8 mouse cellular contexts compared by ENCODE assay signal in the genomic region with DNA sequence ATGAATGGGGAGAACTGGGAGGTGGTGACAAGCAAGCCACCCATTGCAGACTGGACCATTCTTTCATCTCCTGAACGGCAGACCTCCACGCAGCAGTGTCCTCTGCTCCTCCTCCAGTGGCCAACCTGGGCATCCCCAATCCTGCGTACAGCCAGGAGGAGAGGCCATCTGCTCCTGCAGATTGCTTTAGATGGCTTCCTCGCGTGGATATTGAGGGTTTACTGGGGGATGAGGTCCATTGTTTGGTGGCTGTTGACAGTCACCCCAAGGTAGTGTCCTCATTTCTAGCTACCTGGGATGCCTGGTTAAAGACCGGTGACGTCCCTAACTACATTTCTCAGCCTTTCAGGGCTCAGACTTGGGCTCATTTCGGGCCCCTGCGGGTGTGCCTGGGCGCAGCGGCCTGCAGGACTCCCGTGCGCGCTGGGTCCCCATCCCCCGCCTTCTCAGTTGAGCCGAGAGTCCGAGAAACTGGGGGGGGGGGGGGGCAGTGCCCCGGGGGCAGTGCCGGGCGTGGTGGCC. TPM values are rescaled to one million over a fixed set of nuclear protein-coding genes. Genes with fewer than 3 reads are reported as not detected.
DNase-seq lines count a peak whose midpoint lies in the region; ATAC-seq and TF ChIP-seq lines count a peak whose summit lies in the region.

No protein-coding gene starts in this region.

- no peak for DNase-seq in kidney, adult 2 months
- no peak for DNase-seq in kidney, postnatal 36 days
- peak; percentile 79 for DNase-seq in cerebellum, adult 8-10 months
- peak; percentile 57 for DNase-seq in forebrain, postnatal 0 days
- no peak for DNase-seq in Muller cell, postnatal 12 days (ENCODE audit: inconsistent ontology term)
- DNase-seq in left cerebral cortex, postnatal 14 days (ENCODE audit: low spot score in 2 of 2): no peak
- DNase-seq in ovary, adult 18-20 months (ENCODE audit: low spot score): no peak

- peak overlapping the region; percentile 34; the same call in 1 of the 2 replicates for H3K27ac ChIP-seq in kidney, adult 2 months (ENCODE audit: insufficient read depth, low read depth, low read length)
- H3K27ac ChIP-seq in forebrain, postnatal 0 days (ENCODE audit: low read depth, low read length): peak overlapping the region; percentile 51; the same call in 1 of the 2 replicates
- H3K27ac ChIP-seq in midbrain, embryonic 12.5 days (replicated peaks): no peak overlapping the region

- H3K36me3 ChIP-seq in kidney, adult 2 months (ENCODE audit: control insufficient read depth, insufficient read depth, low read length): no peaks in the 10 kb centered on the region
- no peaks in the 10 kb centered on the region for H3K36me3 ChIP-seq in forebrain, postnatal 0 days (ENCODE audit: insufficient read depth)
- no peaks in the 10 kb centered on the region for H3K36me3 ChIP-seq in midbrain, embryonic 12.5 days

- peak overlapping the region; percentile 69 for H3K4me2 ChIP-seq in forebrain, postnatal 0 days (ENCODE audit: low read depth)
- peak overlapping the region; percentile 99 for H3K4me2 ChIP-seq in midbrain, embryonic 12.5 days (replicated peaks)

- peak; percentile 44 for ATAC-seq in forebrain, postnatal 0 days
- ATAC-seq in midbrain, embryonic 12.5 days (ENCODE audit: low FRiP score, low read depth): 0 out of 2 replicates have a peak, but pooled peaks have one; percentile 7

- peak overlapping the region; percentile 70 for H3K9ac ChIP-seq in forebrain, postnatal 0 days
- peak overlapping the region; percentile 66 for H3K9ac ChIP-seq in midbrain, embryonic 12.5 days (replicated peaks)

- TF ChIP-seq CTCF in kidney, adult 2 months (conservative IDR thresholded peaks at IDR 0.05; ENCODE audit: insufficient read depth, insufficient read length, low read depth, low read length): no peak
- TF ChIP-seq CTCF in forebrain, postnatal 0 days (IDR thresholded peaks at IDR 0.05; ENCODE audit: low read depth): 0 out of 2 replicates have a peak, but pooled peaks have one; percentile 2

- no peaks in the 10 kb centered on the region for H3K27me3 ChIP-seq in kidney, adult 2 months (replicated peaks; ENCODE audit: control insufficient read depth, insufficient read depth, low read length)
- no peaks in the 10 kb centered on the region for H3K27me3 ChIP-seq in forebrain, postnatal 0 days (ENCODE audit: insufficient read depth, low read length)
- H3K27me3 ChIP-seq in midbrain, embryonic 12.5 days: peaks cover 24% of the 10 kb centered on the region

- peak overlapping the region; percentile 75; the same call in 1 of the 2 replicates for H3K4me3 ChIP-seq in kidney, adult 2 months (ENCODE audit: insufficient read depth, low read depth, low read length)
- H3K4me3 ChIP-seq in forebrain, postnatal 0 days (ENCODE audit: low read depth, low read length): peak overlapping the region; percentile 64
- H3K4me3 ChIP-seq in midbrain, embryonic 12.5 days: peak overlapping the region; percentile 60

- H3K9me3 ChIP-seq in forebrain, postnatal 0 days (ENCODE audit: low read length): no peaks in the 10 kb centered on the region
- H3K9me3 ChIP-seq in midbrain, embryonic 12.5 days: no peaks in the 10 kb centered on the region

- peaks cover 42% of the 10 kb centered on the region for H3K4me1 ChIP-seq in kidney, adult 2 months (ENCODE audit: control insufficient read depth, insufficient read depth, low read length)
- peaks cover 19% of the 10 kb centered on the region; the same call in 1 of the 2 replicates for H3K4me1 ChIP-seq in forebrain, postnatal 0 days (ENCODE audit: insufficient read depth)
- H3K4me1 ChIP-seq in midbrain, embryonic 12.5 days: peaks cover 14% of the 10 kb centered on the region

- TF ChIP-seq POLR2A in kidney, adult 2 months (IDR thresholded peaks at IDR 0.05; ENCODE audit: low read depth, low read length): no peak

- intact Hi-C loops in left cerebral cortex, postnatal 14 days (cut with DNase I): no loop called here

- 18% methylated on average over 17 of the region's 20 CpGs for WGBS in kidney, adult 2 months
- WGBS in forebrain, postnatal 0 days: 4% methylated on average over 19 of the region's 20 CpGs
- WGBS in midbrain, embryonic 12.5 days: 6% methylated on average over 17 of the region's 20 CpGs

RNA-seq across cellular contexts. Expression of a gene that starts 0.4 kb away (rescaled TPM):
- 382 and 459 TPM in 2 replicates for polyA plus RNA-seq in kidney, adult 2 months (2012; rRNA removed)
- total RNA-seq in forebrain, postnatal 0 days (2014; rRNA removed): 45.5 and 45.6 TPM in 2 replicates
- polyA plus RNA-seq in forebrain, postnatal 0 days (2015; fragmentation: Nextera tagmentation; extraction: Ambion mirVana): 25.0 and 29.4 TPM in 2 replicates
- 9.6 and 10.7 TPM in 2 replicates for polyA plus RNA-seq in midbrain, embryonic 12.5 days (2016; fragmentation: Nextera tagmentation; extraction: Ambion mirVana)
- total RNA-seq in left cerebral cortex, postnatal 14 days (2021): 10 to 100 TPM; 35.0 to 36.6 TPM

RNA-seq across cellular contexts. Expression of a gene that starts 39.5 kb away (rescaled TPM):
- polyA plus RNA-seq in kidney, adult 2 months (2012; rRNA removed): 66.0 and 90.9 TPM in 2 replicates
- 14.4 and 19.9 TPM in 2 replicates for total RNA-seq in forebrain, postnatal 0 days (2014; rRNA removed)
- 20.0 and 20.6 TPM in 2 replicates for polyA plus RNA-seq in forebrain, postnatal 0 days (2015; fragmentation: Nextera tagmentation; extraction: Ambion mirVana)
- polyA plus RNA-seq in midbrain, embryonic 12.5 days (2016; fragmentation: Nextera tagmentation; extraction: Ambion mirVana): 28.2 and 34.2 TPM in 2 replicates
- total RNA-seq in left cerebral cortex, postnatal 14 days (2021): 10 to 100 TPM in 1 of 2 experiments, 1 to 10 TPM in 1; 8.9 to 10.4 TPM

RNA-seq across cellular contexts. Expression of a gene that starts 39.5 kb away (rescaled TPM):
- polyA plus RNA-seq in kidney, adult 2 months (2012; rRNA removed): 0.33 and 0.38 TPM in 2 replicates
- 0.92 and 1.6 TPM in 2 replicates for total RNA-seq in forebrain, postnatal 0 days (2014; rRNA removed)
- 1.6 and 3.6 TPM in 2 replicates for polyA plus RNA-seq in forebrain, postnatal 0 days (2015; fragmentation: Nextera tagmentation; extraction: Ambion mirVana)
- 1.1 TPM in 2 replicates for polyA plus RNA-seq in midbrain, embryonic 12.5 days (2016; fragmentation: Nextera tagmentation; extraction: Ambion mirVana)
- total RNA-seq in left cerebral cortex, postnatal 14 days (2021): 1 to 10 TPM; 1.1 to 2.1 TPM

Comparison
In these comparisons a context has a peak if more than half of its experiments do, and no peak if none do; other contexts are left out.
1. DNase-seq: peak in cerebellum, adult 8-10 months (single experiment) and forebrain, postnatal 0 days (single experiment); none in kidney, adult 2 months (single experiment), kidney, postnatal 36 days (0 of 2), Muller cell, postnatal 12 days (single experiment), left cerebral cortex, postnatal 14 days (0 of 2) and ovary, adult 18-20 months (single experiment).
2. RNA of a gene that starts 0.4 kb away (polyA plus RNA-seq): 382 to 459 TPM in kidney, adult 2 months; 25.0 to 29.4 TPM in forebrain, postnatal 0 days and 9.6 to 10.7 TPM in midbrain, embryonic 12.5 days; every median in the first group is over 10 times any median in the second.
3. Peak in every context shown above with its lines, with median percentiles within 50 percentile points of each other: H3K4me3 ChIP-seq.